Comparison of ENCODE assay signal across 15 mouse cellular contexts in genomic region chr15:95817501-95817900, GRCm38 (mm10). TPM values are rescaled to one million over a fixed set of nuclear protein-coding genes. Genes with fewer than 3 reads are reported as not detected.
DNase-seq lines count a peak whose midpoint lies in the region.
"Had no signal": no experiment of that assay in that cellular context is flagged by ENCODE, and none has a peak within 500 bp of the region (broad histone marks: within the 10 kb centered on the region; RNA-seq: fewer than 3 reads in every experiment).

No protein-coding gene starts in this region.

- intact Hi-C loops in heart, postnatal 25 days (cut with DNase I): no loop called here

- peak; percentile 27 for DNase-seq in embryo, embryonic 10 days (ENCODE audit: low spot score)
- DNase-seq in embryo, embryonic 9.5 days (ENCODE audit: extremely low spot score): no peak
- peak; percentile 24 to 29 for DNase-seq in layer of hippocampus, adult 8-10 months (ENCODE audit: low spot score in 2 of 2)
- DNase-seq in layer of hippocampus, postnatal 10 days (ENCODE audit: low spot score in 2 of 2): no peak
- peak; percentile 88 for DNase-seq in brain, adult 2 months (ENCODE audit: low read depth, low spot score)
- DNase-seq in right cerebral cortex, postnatal 14 days: peak; percentile 58
- DNase-seq in ovary, postnatal 14 days (ENCODE audit: low spot score): no peak
- no peak for DNase-seq in heart, postnatal 25 days (ENCODE audit: low spot score)
- DNase-seq: adrenal gland, postnatal 25 days; gastrocnemius, adult 2 months; heart, adult 18-20 months; heart, postnatal 10 days; kidney, adult 8-10 months; liver, postnatal 0 days; lung, postnatal 36 days had no signal

RNA-seq across cellular contexts. Expression of gene Ano6, which starts 26.9 kb away (rescaled TPM):
- total RNA-seq in layer of hippocampus, adult 8-10 months (2022): 10 to 100 TPM; 27.0 to 34.1 (median 29.7) TPM
- total RNA-seq in layer of hippocampus, postnatal 10 days (2021): 10 to 100 TPM; 26.7 to 27.7 TPM
- total RNA-seq in heart, postnatal 25 days (2021): 10 to 100 TPM; 21.1 to 25.9 TPM

Comparison
In these comparisons a context has a peak if more than half of its experiments do, and no peak if none do; other contexts are left out.
1. DNase-seq: peak in embryo, embryonic 10 days (single experiment), layer of hippocampus, adult 8-10 months (2 of 2), brain, adult 2 months (single experiment) and right cerebral cortex, postnatal 14 days (single experiment); none in embryo, embryonic 9.5 days (single experiment), layer of hippocampus, postnatal 10 days (0 of 2), ovary, postnatal 14 days (single experiment) and heart, postnatal 25 days (single experiment).